Mouse (Mus musculus) CD4-positive, CD25-positive, alpha-beta regulatory T cell, adult 2 months (primary cell): Measurements from ENCODE around the gene Anp32b.
A peak's percentile ranks its signal among the peaks of the same experiment; 100 is the strongest.

Experiments
- DNase-seq: peaks from one replicate; pipeline ENCODE4 v3.0.0-alpha.2; 2012; ENCODE audit warnings: low read depth, low spot score

Anp32b gene

DNA sequence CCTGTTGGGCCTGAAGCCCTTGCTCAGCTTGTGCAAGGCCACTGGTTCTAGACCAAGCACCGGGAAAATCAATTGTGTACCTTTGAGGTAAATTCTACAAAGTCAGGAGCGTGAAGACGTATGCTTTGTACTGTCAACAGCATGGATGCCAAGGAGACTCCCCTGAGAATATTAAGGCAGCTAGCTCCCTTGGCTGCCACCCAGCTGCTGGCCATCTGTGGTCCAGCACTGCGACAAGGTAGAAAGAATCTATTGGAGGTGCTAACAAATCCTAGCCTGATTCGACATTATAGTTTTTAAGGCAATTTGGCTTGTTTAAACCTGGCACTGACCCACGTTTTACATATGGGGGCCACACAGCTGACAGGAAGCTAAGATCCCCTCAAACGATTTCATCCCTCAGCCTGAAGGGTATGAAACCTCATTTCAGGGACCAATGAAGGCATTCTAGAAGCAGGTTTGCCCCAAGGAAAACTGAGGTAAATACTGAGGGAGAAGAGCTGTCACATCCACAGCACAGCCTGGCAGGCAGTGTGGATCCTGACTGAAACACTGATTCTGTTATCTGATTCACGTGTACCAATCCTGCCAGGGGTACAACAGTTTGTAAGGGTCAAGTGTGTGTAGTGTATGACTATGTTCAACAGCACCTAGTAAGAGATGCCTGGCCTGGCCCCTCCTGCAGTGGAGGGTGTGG is 54.8 kb downstream of the Anp32b start:
- no peak for DNase-seq

- peak; percentile 93 for DNase-seq
Measured at GRCm38 (mm10) chr4:46506801-46507610, 56.3 kb downstream of the Anp32b start.

DNA sequence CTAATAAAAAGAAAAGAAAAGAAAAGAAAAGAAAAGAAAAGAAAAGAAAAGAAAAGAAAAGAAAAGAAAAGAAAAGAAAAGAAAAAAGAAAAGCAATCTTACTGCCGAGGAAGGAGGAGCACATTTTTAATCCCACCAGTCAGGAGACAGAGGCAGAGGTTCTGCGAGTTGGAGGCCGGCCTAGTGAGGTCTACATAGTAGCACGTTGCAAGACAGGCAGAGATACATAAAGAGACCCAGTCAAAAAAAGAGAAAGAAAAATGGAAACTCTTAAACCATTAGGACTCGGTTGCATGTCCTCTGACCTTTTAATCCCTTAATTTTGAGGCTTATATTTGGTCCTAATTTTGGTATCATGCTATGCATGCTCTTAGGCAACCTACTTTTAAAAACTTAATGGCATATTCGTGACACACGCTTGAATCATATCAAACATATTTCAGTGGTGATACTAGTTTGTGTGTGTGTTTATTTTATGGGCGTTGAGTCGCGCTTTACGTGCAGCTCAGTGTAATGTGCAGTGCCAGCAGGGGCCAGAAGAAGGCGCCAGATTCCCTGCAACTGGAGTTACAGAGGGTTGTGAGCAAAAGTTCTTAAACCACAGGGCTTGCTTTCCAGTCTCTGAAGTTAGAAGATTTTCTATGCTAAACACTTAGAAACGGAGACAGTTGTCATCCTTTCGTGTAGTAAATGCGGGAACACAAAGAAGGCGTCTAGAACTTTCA is 57.2 kb downstream of the Anp32b start:
- peak; percentile 93 for DNase-seq

- no peak for DNase-seq
Measured at GRCm38 (mm10) chr4:46520491-46520890, 69.8 kb downstream of the Anp32b start.

GRCm38 (mm10) chr4:46521457-46521856 is 70.8 kb downstream of the Anp32b start:
- no peak for DNase-seq
